Mouse (Mus musculus): ENCODE data around the gene Dnmt3c. TPM values are rescaled to one million over a fixed set of nuclear protein-coding genes. Genes with fewer than 3 reads are reported as not detected.
"Not testable (repeated sequence)": the region's sequence is repeated elsewhere in the genome, so short reads cannot be mapped to it uniquely, and the experiment has no call there.

The Dnmt3c gene
- polyA plus RNA-seq, 1 experiment from 2014 or later, result 0.81 TPM

GRCm38 (mm10) chr2:153703389-153703788 is 6.9 kb downstream of the Dnmt3c start:
- Histone ChIP-seq H3K27me3 (ENCODE audit: control insufficient read depth, insufficient read depth, low read depth, low read length) (no peaks in the 10 kb centered on the region), H3K4me3 (ENCODE audit: low read depth, low read length) (no peak overlapping the region), H3K4me1 (ENCODE audit: control insufficient read depth, low read depth, low read length) (no peaks in the 10 kb centered on the region), H3K36me3 (ENCODE audit: control insufficient read depth, insufficient read depth) (no peaks in the 10 kb centered on the region), H3K4me2 (ENCODE audit: low read depth, low read length) (no peak overlapping the region), H3K9ac (ENCODE audit: low read depth, low read length) (no peak overlapping the region), H3K9me3 (replicated peaks; ENCODE audit: control insufficient read depth, low read length) (no peaks in the 10 kb centered on the region), H3K27ac (ENCODE audit: low read length) (no peak overlapping the region)
- ATAC-seq (ENCODE audit: low read depth), result no peak
- 60% methylated on average over 6 of the region's 6 CpGs for WGBS (ENCODE audit: insufficient replicate concordance)

- no peaks in the 10 kb centered on the region for H3K36me3 ChIP-seq (ENCODE audit: control insufficient read depth, insufficient read depth)
- H3K9me3 ChIP-seq (replicated peaks; ENCODE audit: control insufficient read depth, low read length), result no peaks in the 10 kb centered on the region
- no peaks in the 10 kb centered on the region for H3K27me3 ChIP-seq (ENCODE audit: control insufficient read depth, insufficient read depth, low read depth, low read length)
- 37% methylated on average over 8 of the region's 8 CpGs for WGBS (ENCODE audit: insufficient replicate concordance)
- H3K4me2 ChIP-seq (ENCODE audit: low read depth, low read length), result no peak overlapping the region
- no peak overlapping the region for H3K4me3 ChIP-seq (ENCODE audit: low read depth, low read length)
- peaks cover 4% of the 10 kb centered on the region for H3K4me1 ChIP-seq (ENCODE audit: control insufficient read depth, low read depth, low read length)
- H3K27ac ChIP-seq (ENCODE audit: low read length), result no peak overlapping the region
- no peak overlapping the region for H3K9ac ChIP-seq (ENCODE audit: low read depth, low read length)
- ATAC-seq (ENCODE audit: low read depth), result no peak
Measured at GRCm38 (mm10) chr2:153710701-153711330, 14.4 kb downstream of the Dnmt3c start.

- 0 out of 2 replicates have a peak overlapping the region, but pooled peaks have one; percentile 1 for H3K27ac ChIP-seq (ENCODE audit: low read length)
- H3K9me3 ChIP-seq (replicated peaks; ENCODE audit: control insufficient read depth, low read length), result no peaks in the 10 kb centered on the region
- ATAC-seq (ENCODE audit: low read depth), result peak; percentile 81
- no peak overlapping the region for H3K9ac ChIP-seq (ENCODE audit: low read depth, low read length)
- H3K4me3 ChIP-seq (ENCODE audit: low read depth, low read length), result no peak overlapping the region
- H3K4me1 ChIP-seq (ENCODE audit: control insufficient read depth, low read depth, low read length), result peaks cover 4% of the 10 kb centered on the region
- no peaks in the 10 kb centered on the region for H3K27me3 ChIP-seq (ENCODE audit: control insufficient read depth, insufficient read depth, low read depth, low read length)
- WGBS (ENCODE audit: insufficient replicate concordance), result 35% methylated on average over 3 of the region's 3 CpGs
- no peak overlapping the region for H3K4me2 ChIP-seq (ENCODE audit: low read depth, low read length)
- H3K36me3 ChIP-seq (ENCODE audit: control insufficient read depth, insufficient read depth), result no peaks in the 10 kb centered on the region
Measured at GRCm38 (mm10) chr2:153712646-153713091, 16.2 kb downstream of the Dnmt3c start.

- Histone ChIP-seq H3K27me3 (ENCODE audit: control insufficient read depth, insufficient read depth, low read depth, low read length) (no peaks in the 10 kb centered on the region), H3K4me1 (ENCODE audit: control insufficient read depth, low read depth, low read length) (peaks cover 4% of the 10 kb centered on the region), H3K9ac (ENCODE audit: low read depth, low read length) (no peak overlapping the region), H3K4me2 (ENCODE audit: low read depth, low read length) (no peak overlapping the region), H3K36me3 (ENCODE audit: control insufficient read depth, insufficient read depth) (no peaks in the 10 kb centered on the region), H3K9me3 (replicated peaks; ENCODE audit: control insufficient read depth, low read length) (no peaks in the 10 kb centered on the region), H3K27ac (ENCODE audit: low read length) (0 out of 2 replicates have a peak overlapping the region, but pooled peaks have one; percentile 1), H3K4me3 (ENCODE audit: low read depth, low read length) (no peak overlapping the region)
- ATAC-seq (ENCODE audit: low read depth), result no peak
- WGBS (ENCODE audit: insufficient replicate concordance), result 44% methylated on average over 4 of the region's 4 CpGs
Measured at GRCm38 (mm10) chr2:153713227-153713626, 16.8 kb downstream of the Dnmt3c start.

GRCm38 (mm10) chr2:153717861-153718260 is 21.4 kb downstream of the Dnmt3c start:
- not testable (repeated sequence) for H3K9ac ChIP-seq (ENCODE audit: low read depth, low read length); H3K9me3 ChIP-seq (replicated peaks; ENCODE audit: control insufficient read depth, low read length); H3K27me3 ChIP-seq (ENCODE audit: control insufficient read depth, insufficient read depth, low read depth, low read length); H3K36me3 ChIP-seq (ENCODE audit: control insufficient read depth, insufficient read depth); H3K4me3 ChIP-seq (ENCODE audit: low read depth, low read length); H3K4me2 ChIP-seq (ENCODE audit: low read depth, low read length); H3K4me1 ChIP-seq (ENCODE audit: control insufficient read depth, low read depth, low read length)
- ATAC-seq (ENCODE audit: low read depth), result peak; percentile 87
- H3K27ac ChIP-seq (ENCODE audit: low read length), result peak overlapping the region; percentile 59
- 25% methylated on average over 3 of the region's 3 CpGs for WGBS (ENCODE audit: insufficient replicate concordance)

GRCm38 (mm10) chr2:153723098-153723497 is 26.6 kb downstream of the Dnmt3c start:
- Histone ChIP-seq H3K36me3 (ENCODE audit: control insufficient read depth, insufficient read depth) (no peaks in the 10 kb centered on the region), H3K27ac (ENCODE audit: low read length) (no peak overlapping the region), H3K4me1 (ENCODE audit: control insufficient read depth, low read depth, low read length) (peaks cover 4% of the 10 kb centered on the region), H3K9ac (ENCODE audit: low read depth, low read length) (no peak overlapping the region), H3K9me3 (replicated peaks; ENCODE audit: control insufficient read depth, low read length) (no peaks in the 10 kb centered on the region), H3K4me2 (ENCODE audit: low read depth, low read length) (no peak overlapping the region), H3K27me3 (ENCODE audit: control insufficient read depth, insufficient read depth, low read depth, low read length) (no peaks in the 10 kb centered on the region), H3K4me3 (ENCODE audit: low read depth, low read length) (no peak overlapping the region)
- ATAC-seq (ENCODE audit: low read depth), result 0 out of 2 replicates have a peak, but pooled peaks have one; percentile 36
- 47% methylated on average over 1 of the region's 1 CpGs for WGBS (ENCODE audit: insufficient replicate concordance)

GRCm38 (mm10) chr2:153724424-153724823 is 28.0 kb downstream of the Dnmt3c start:
- Histone ChIP-seq H3K4me3 (ENCODE audit: low read depth, low read length) (no peak overlapping the region), H3K4me2 (ENCODE audit: low read depth, low read length) (peak overlapping the region; percentile 7; the same call in 1 of the 2 replicates), H3K9ac (ENCODE audit: low read depth, low read length) (no peak overlapping the region), H3K9me3 (replicated peaks; ENCODE audit: control insufficient read depth, low read length) (no peaks in the 10 kb centered on the region), H3K27ac (ENCODE audit: low read length) (peak overlapping the region; percentile 28; the same call in 1 of the 2 replicates), H3K27me3 (ENCODE audit: control insufficient read depth, insufficient read depth, low read depth, low read length) (no peaks in the 10 kb centered on the region), H3K36me3 (ENCODE audit: control insufficient read depth, insufficient read depth) (no peaks in the 10 kb centered on the region), H3K4me1 (ENCODE audit: control insufficient read depth, low read depth, low read length) (peaks cover 4% of the 10 kb centered on the region)
- peak; percentile 80 for ATAC-seq (ENCODE audit: low read depth)
- 26% methylated on average over 2 of the region's 2 CpGs for WGBS (ENCODE audit: insufficient replicate concordance)

- ATAC-seq (ENCODE audit: low read depth), result no peak
- Histone ChIP-seq H3K27ac (ENCODE audit: low read length) (no peak overlapping the region), H3K9me3 (replicated peaks; ENCODE audit: control insufficient read depth, low read length) (no peaks in the 10 kb centered on the region), H3K4me3 (ENCODE audit: low read depth, low read length) (no peak overlapping the region), H3K27me3 (ENCODE audit: control insufficient read depth, insufficient read depth, low read depth, low read length) (no peaks in the 10 kb centered on the region), H3K4me1 (ENCODE audit: control insufficient read depth, low read depth, low read length) (peaks cover 4% of the 10 kb centered on the region), H3K9ac (ENCODE audit: low read depth, low read length) (no peak overlapping the region), H3K4me2 (ENCODE audit: low read depth, low read length) (0 out of 2 replicates have a peak overlapping the region, but pooled peaks have one; percentile 7), H3K36me3 (ENCODE audit: control insufficient read depth, insufficient read depth) (no peaks in the 10 kb centered on the region)
- 44% methylated on average over 2 of the region's 2 CpGs for WGBS (ENCODE audit: insufficient replicate concordance)
Measured at GRCm38 (mm10) chr2:153724871-153725270, 28.4 kb downstream of the Dnmt3c start.

- H3K27me3 ChIP-seq (ENCODE audit: control insufficient read depth, insufficient read depth, low read depth, low read length), result no peaks in the 10 kb centered on the region
- H3K9ac ChIP-seq (ENCODE audit: low read depth, low read length), result no peak overlapping the region
- H3K27ac ChIP-seq (ENCODE audit: low read length), result no peak overlapping the region
- no peaks in the 10 kb centered on the region for H3K9me3 ChIP-seq (replicated peaks; ENCODE audit: control insufficient read depth, low read length)
- H3K4me2 ChIP-seq (ENCODE audit: low read depth, low read length), result no peak overlapping the region
- H3K4me3 ChIP-seq (ENCODE audit: low read depth, low read length), result no peak overlapping the region
- H3K4me1 ChIP-seq (ENCODE audit: control insufficient read depth, low read depth, low read length), result peaks cover 4% of the 10 kb centered on the region
- H3K36me3 ChIP-seq (ENCODE audit: control insufficient read depth, insufficient read depth), result no peaks in the 10 kb centered on the region
- ATAC-seq (ENCODE audit: low read depth), result no peak
- WGBS (ENCODE audit: insufficient replicate concordance), result 83% methylated on average over 4 of the region's 4 CpGs
Measured at GRCm38 (mm10) chr2:153725291-153725690, 28.8 kb downstream of the Dnmt3c start.

Data from liver, embryonic 16.5 days (tissue).